Mouse (Mus musculus) frontal cortex, postnatal 14 days (tissue): ENCODE results near the gene Crybb3.
A peak's percentile ranks its signal among the peaks of the same experiment; 100 is the strongest.
"Not testable (repeated sequence)": the region's sequence is repeated elsewhere in the genome, so short reads cannot be mapped to it uniquely, and the experiment has no call there.

Experiments
- DNase-seq, 2 experiments: peaks; one replicate each; pipeline ENCODE4 v3.0.0; 2022; ENCODE audit warnings: low spot score in 2 of 2

Crybb3 gene

GRCm38 (mm10) chr5:113081439-113081838 lies at the start of gene Crybb3:
Crybb3 (minus strand) TSS chr5:113081584.
- no peak for DNase-seq

GRCm38 (mm10) chr5:113128426-113128825 lies 47.0 kb upstream of the Crybb3 start:
- no peak for DNase-seq

DNA sequence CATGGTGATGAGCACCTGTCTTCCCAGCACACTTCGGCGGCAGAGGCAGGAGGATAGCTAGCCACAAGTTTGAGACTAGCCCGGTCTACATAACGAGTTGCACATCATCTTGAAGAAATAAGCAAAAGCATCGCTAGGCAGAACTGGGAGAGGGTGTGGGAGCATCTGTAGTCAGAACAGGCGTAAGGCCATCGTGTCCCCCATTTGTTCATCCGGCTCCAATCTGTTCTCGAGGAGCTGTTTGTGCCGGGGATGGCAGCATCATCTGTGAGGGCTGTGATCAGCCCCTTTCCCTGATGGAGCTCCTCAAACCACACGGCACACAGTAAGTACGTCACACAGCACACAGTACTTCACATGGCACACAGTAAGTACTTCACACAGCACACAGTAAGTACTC lies 45.1 kb upstream of the Crybb3 start:
- DNase-seq: no peak

- no peak for DNase-seq
Observed at GRCm38 (mm10) chr5:113123693-113124092, 42.3 kb upstream of the Crybb3 start.

GRCm38 (mm10) chr5:113122326-113123054 lies 41.1 kb upstream of the Crybb3 start:
- DNase-seq: no peak

GRCm38 (mm10) chr5:113121591-113121875 lies 40.1 kb upstream of the Crybb3 start:
- DNase-seq: no peak

DNA sequence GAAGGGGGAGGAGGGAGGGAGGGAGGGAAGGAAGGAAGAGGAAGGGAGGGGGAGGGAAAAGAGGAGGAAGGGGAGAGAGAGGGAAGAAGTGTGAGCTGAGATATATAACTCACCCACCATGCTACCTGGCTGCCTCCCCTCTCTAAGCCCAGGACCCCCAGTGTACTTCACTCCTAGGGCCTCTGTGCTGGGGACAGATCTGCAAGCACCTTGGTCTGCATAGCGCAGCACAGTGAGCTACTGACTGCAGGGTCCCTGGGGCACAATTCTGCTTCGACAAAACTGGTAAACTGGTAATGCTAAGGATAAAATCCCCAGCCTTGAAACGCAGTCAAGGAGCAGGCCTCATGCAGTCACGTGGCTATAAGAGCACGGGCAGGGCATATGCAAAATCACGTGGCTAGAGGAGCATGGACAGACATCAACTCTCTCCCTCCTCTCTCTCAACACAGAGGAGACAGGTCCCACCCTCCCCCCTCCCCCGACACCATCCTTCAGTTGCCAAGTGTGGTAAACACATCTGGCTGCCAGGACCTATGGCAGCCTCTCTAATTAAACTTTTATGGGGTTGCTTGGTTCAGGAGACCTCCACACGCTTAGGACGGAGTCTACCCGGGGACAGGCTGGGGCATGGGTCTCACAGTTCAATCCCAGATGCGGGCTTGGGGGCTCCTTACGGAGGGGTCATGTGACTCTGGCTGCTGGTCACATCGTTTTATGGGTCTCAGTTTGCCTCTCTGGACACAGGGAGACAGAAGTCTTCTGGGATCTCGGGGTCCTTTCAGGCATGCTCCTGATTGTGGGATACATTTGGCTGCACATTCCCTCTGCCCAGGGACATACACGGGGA lies 39.6 kb upstream of the Crybb3 start:
- DNase-seq: no peak

DNA sequence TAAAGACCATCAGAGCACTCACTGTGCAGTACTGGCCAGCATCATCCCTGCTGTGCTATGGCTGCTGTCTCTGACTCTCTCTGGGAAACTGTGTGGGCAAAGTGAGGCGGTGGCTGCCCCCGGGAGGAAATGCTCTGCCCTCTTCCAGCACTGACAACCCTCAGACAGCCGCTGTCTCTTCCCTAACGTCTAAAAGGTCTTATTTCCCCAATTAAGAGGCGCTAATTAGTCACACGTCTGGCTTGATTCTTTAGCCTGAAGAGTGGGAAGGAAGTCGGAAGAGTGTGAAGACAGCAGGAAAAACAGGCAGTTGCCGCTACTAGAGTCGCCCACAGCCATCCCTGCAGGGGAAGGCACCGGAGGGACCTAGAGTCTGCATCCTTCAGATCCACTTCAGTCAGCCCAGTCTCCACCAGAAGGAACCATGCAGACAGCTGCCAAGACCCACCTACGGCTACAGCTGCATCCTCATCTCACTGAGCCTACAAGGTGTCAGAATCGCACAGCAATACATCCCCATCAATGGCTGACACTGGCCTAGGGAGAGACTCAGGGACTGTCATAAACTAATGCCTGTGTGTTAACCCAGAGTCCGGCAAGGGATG lies 38.6 kb upstream of the Crybb3 start:
- DNase-seq: peak in 1 of 2 experiments; percentile 65

DNA sequence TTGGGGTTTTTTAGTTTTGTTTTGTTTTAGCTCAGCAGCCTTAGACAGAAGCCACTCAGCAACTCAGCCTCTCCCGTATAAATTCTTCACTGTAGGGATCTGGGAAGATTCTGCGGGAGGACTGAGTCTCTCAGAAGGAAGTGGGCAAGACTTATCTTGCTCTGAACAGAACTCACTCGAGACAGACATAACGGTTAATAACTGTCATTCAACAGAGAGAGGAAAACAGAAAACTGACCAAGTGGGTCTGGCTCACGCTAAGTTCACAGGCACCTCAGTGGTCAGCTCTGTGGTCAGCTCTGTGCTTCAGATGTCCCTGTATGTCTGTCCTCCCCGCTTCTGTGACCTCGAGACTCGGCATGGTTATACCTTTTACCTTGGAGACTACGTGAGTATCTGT lies 37.9 kb upstream of the Crybb3 start:
- no peak for DNase-seq

DNA sequence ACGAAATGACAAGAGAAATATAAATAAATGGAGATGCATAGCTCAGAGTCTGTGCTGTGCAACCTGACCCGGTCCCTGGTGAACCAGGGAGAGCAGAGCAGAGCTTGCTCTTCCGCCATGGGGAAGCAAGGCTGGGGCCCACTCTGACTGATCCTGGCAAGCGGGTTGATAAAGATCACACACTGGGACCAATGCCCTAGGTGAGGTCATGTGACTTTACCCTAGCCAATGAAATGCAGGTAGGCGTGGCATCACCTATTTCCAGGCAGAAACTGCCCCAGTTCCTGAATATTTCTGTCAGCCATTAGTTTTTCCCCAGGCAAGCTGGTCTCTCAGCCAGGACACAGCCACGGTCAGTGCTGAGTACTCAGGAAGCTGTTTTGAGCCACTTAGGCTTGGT lies 37.3 kb upstream of the Crybb3 start:
- no peak for DNase-seq

- DNase-seq: no peak
Observed at GRCm38 (mm10) chr5:113117361-113117760, 36.0 kb upstream of the Crybb3 start.

DNA sequence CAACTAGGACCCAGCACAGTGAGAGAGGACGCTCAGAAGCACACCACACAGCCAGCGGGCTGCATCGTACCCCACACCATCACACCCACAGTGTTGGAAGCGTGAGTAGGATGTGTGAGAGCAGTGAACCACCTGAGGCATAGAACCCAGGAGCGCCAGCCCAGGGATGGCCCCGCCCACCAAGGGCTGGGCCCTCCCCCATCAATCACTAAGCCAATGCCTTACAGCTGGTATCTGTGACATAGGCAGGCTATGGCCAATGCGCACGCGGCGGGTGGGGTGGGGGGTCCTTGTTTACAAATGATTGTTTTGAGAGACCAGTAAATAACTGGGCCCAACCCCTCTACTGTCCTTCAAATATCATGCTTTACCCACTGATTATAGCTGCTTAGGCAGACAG lies 34.5 kb upstream of the Crybb3 start:
- DNase-seq: no peak

DNA sequence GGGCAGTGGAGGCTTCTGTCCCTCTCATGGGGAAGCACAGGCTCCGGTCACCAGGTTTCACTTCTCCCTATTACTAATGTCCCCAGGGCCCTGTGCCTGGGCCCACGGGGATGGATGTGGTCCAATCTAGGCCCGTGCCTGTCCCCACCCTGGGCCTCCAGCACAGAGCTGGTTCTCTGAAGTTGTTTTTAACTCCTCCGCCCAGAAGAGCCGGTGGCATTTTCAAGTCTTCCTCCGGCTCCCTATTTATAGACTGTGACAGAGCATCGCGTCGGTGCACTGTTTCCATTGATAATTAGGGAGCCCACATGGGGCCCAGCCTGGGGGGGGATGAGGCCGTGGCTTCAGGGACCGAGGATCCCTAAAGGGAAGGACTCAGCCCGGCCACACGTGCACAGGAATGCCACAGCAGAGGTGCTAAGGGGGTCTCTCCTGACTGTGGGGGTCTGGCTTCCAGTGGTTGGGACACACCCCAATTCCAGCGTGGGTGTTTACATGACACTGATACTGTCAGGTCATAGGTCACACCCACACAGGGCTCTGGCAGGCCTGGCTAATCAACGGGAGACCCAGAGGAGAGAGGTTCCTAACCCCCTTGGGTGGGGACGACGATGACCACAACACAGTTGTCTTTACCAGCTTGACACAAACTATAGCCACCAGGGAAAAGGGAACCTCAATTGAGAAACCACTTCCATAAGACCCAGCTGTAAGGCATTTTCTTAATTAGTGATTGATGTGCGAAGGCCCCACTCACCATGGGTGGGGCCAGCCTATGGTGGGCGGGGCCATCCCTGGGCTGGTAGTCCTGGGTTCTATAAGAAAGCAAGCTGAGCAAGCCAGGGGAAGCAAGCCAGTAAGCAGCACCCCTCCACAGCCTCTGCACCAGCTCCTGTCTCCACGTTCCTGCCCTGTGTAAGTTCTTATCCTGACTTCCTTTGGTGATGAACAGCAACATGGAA lies 33.2 kb upstream of the Crybb3 start:
- no peak for DNase-seq

GRCm38 (mm10) chr5:113113120-113113519 lies 31.7 kb upstream of the Crybb3 start:
- DNase-seq: no peak

GRCm38 (mm10) chr5:113111336-113111735 lies 30.0 kb upstream of the Crybb3 start:
- DNase-seq: no peak

GRCm38 (mm10) chr5:113110929-113111328 lies 29.5 kb upstream of the Crybb3 start:
- no peak for DNase-seq

DNA sequence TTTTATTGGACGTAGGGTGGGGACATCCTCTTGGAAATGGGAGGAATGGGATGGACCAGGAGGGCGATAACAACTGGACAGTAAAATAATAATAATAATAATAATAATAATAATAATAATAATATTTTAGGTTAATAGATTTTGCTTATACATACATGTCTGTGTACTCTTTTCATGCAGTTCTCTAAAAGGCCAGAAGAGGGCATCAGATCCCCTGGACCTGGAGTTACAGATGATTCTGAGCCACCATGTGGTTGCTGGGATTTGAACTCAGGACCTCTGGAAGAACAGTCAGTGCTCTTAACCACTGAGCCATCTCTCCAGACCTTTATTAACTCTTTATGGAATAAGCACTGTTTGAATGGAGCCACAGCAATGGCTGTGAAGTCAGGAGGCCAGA lies 28.3 kb upstream of the Crybb3 start:
- not testable (repeated sequence) for DNase-seq

GRCm38 (mm10) chr5:113108165-113108764 lies 26.9 kb upstream of the Crybb3 start:
- DNase-seq: no peak

GRCm38 (mm10) chr5:113107709-113108108 lies 26.3 kb upstream of the Crybb3 start:
- DNase-seq: no peak

DNA sequence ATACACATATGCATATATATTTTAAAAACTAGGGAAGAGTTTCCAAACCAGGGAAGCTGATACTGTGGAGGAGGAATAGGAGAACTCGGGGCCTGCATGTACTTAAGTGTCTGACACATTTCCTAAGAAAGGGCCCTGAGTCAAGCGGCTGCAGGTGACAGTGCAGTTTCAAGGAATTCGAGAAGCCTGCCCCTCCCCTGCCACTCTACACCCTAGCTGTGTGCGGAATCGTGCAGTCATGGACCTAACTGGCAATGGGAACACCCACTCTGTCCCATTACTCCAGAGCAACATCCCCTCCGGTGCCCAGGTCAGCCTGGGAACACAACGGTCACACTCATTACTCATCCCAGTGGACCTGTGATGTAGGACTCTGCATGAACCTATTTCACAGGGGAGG lies 25.2 kb upstream of the Crybb3 start:
- DNase-seq: no peak

DNA sequence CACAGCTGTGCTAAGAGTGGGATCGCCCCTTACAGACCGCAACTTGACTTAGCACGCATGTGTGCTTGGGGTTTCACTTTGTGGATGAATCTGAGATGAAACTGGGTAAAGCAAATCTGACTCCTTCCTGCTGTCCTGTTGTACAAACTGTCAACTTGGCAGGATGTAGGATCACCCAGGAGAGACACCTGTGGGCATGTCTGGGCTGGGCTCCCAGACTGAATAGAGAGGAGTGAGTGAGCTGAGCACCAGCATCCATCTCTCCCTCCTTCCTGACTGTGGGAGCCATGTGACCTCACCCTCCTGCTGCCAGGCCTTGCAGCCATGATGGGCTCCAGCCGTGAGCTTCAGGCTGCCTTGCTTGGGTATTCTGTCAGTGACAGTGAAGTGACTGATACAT lies 24.1 kb upstream of the Crybb3 start:
- no peak for DNase-seq
